Mouse (Mus musculus): ENCODE data around the gene Nap1l4.

DNA sequence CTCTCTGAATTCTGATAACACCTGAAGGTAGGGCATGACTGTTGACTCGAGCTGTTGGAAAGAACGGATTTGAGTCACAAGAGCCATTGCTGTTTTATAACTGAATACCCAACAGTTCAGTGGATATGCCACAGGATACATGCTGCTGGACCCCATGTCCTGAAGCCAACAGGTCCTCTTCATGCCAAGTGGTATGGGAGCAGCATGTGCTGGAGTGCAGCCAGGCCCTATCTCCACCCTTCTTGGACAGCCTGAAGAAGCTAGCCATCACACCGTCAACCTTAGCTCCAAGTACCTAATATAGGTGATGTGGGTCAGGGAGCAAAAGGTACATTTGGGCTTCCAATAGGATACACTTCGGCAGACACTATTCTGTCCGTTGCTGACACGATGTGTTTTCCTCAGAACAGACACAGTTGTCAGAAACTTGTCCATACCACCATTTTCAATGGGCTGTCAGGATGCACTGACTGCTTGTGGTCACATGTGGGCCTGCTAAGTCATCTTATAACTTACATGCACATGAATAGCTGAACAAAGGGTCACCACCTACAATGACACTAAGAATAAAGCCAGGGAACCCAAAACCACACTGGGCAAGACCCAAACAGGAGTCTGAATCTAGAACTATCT lies 16.2 kb upstream of the Nap1l4 start:
- TF ChIP-seq CTCF (IDR thresholded peaks at IDR 0.05; ENCODE audit: low read depth) (no peak), EP300 (IDR thresholded peaks at IDR 0.05; ENCODE audit: low read depth) (no peak)
